Mouse (Mus musculus): ENCODE results near the gene Stap1. TPM values are rescaled to one million over a fixed set of nuclear protein-coding genes. Genes with fewer than 3 reads are reported as not detected.

The Stap1 gene
- polyA plus RNA-seq, 1 experiment from 2014 or later = 0.63 TPM

- WGBS = 70% methylated on average over 7 of the region's 7 CpGs
- no peaks in the 10 kb centered on the region for H3K27me3 ChIP-seq
- no peak for ATAC-seq (ENCODE audit: insufficient number of reproducible peaks, low FRiP score, low TSS enrichment, low read depth)
- no peak overlapping the region for H3K9ac ChIP-seq
- H3K36me3 ChIP-seq = no peaks in the 10 kb centered on the region
- no peak overlapping the region for H3K27ac ChIP-seq
- H3K9me3 ChIP-seq = no peaks in the 10 kb centered on the region
- H3K4me2 ChIP-seq = no peak overlapping the region
- H3K4me1 ChIP-seq = no peaks in the 10 kb centered on the region
- H3K4me3 ChIP-seq = no peak overlapping the region
These were observed 13.4 kb downstream of the Stap1 start for GRCm38 (mm10) chr5:86084979-86085378.

GRCm38 (mm10) chr5:86086751-86087150 lies 15.2 kb downstream of the Stap1 start:
- 79% methylated on average over 6 of the region's 6 CpGs for WGBS
- Histone ChIP-seq H3K27me3 (no peaks in the 10 kb centered on the region), H3K4me2 (no peak overlapping the region), H3K4me1 (no peaks in the 10 kb centered on the region), H3K9me3 (no peaks in the 10 kb centered on the region), H3K36me3 (no peaks in the 10 kb centered on the region), H3K4me3 (no peak overlapping the region), H3K9ac (no peak overlapping the region), H3K27ac (no peak overlapping the region)
- no peak for ATAC-seq (ENCODE audit: insufficient number of reproducible peaks, low FRiP score, low TSS enrichment, low read depth)

- no peak for ATAC-seq (ENCODE audit: insufficient number of reproducible peaks, low FRiP score, low TSS enrichment, low read depth)
- no peaks in the 10 kb centered on the region for H3K4me1 ChIP-seq
- H3K9ac ChIP-seq = no peak overlapping the region
- H3K4me3 ChIP-seq = no peak overlapping the region
- 81% methylated on average over 9 of the region's 9 CpGs for WGBS
- H3K27me3 ChIP-seq = no peaks in the 10 kb centered on the region
- H3K4me2 ChIP-seq = no peak overlapping the region
- no peaks in the 10 kb centered on the region for H3K36me3 ChIP-seq
- H3K27ac ChIP-seq = no peak overlapping the region
- no peaks in the 10 kb centered on the region for H3K9me3 ChIP-seq
These were observed 23.2 kb downstream of the Stap1 start for GRCm38 (mm10) chr5:86094754-86095153.

GRCm38 (mm10) chr5:86098988-86099387 lies 27.4 kb downstream of the Stap1 start:
- 62% methylated on average over 3 of the region's 3 CpGs for WGBS
- H3K4me3 ChIP-seq = no peak overlapping the region
- H3K4me1 ChIP-seq = no peaks in the 10 kb centered on the region
- no peak overlapping the region for H3K27ac ChIP-seq
- no peaks in the 10 kb centered on the region for H3K9me3 ChIP-seq
- no peak overlapping the region for H3K4me2 ChIP-seq
- no peaks in the 10 kb centered on the region for H3K36me3 ChIP-seq
- no peak overlapping the region for H3K9ac ChIP-seq
- H3K27me3 ChIP-seq = no peaks in the 10 kb centered on the region
- no peak for ATAC-seq (ENCODE audit: insufficient number of reproducible peaks, low FRiP score, low TSS enrichment, low read depth)

GRCm38 (mm10) chr5:86100621-86101020 lies 29.1 kb downstream of the Stap1 start:
- 80% methylated on average over 3 of the region's 3 CpGs for WGBS
- Histone ChIP-seq H3K4me3 (no peak overlapping the region), H3K27ac (no peak overlapping the region), H3K27me3 (no peaks in the 10 kb centered on the region), H3K9me3 (no peaks in the 10 kb centered on the region), H3K4me1 (no peaks in the 10 kb centered on the region), H3K36me3 (no peaks in the 10 kb centered on the region), H3K4me2 (no peak overlapping the region), H3K9ac (no peak overlapping the region)
- no peak for ATAC-seq (ENCODE audit: insufficient number of reproducible peaks, low FRiP score, low TSS enrichment, low read depth)

- Histone ChIP-seq H3K4me1 (no peaks in the 10 kb centered on the region), H3K9me3 (no peaks in the 10 kb centered on the region), H3K27me3 (no peaks in the 10 kb centered on the region), H3K4me2 (no peak overlapping the region), H3K4me3 (no peak overlapping the region), H3K36me3 (no peaks in the 10 kb centered on the region), H3K9ac (no peak overlapping the region), H3K27ac (no peak overlapping the region)
- WGBS = 91% methylated on average over 2 of the region's 2 CpGs
- no peak for ATAC-seq (ENCODE audit: insufficient number of reproducible peaks, low FRiP score, low TSS enrichment, low read depth)
These were observed 30.6 kb downstream of the Stap1 start for GRCm38 (mm10) chr5:86102176-86102575.

- WGBS = 81% methylated on average over 2 of the region's 2 CpGs
- no peak overlapping the region for H3K4me2 ChIP-seq
These were observed 35.1 kb downstream of the Stap1 start for GRCm38 (mm10) chr5:86106610-86107009.

GRCm38 (mm10) chr5:86111074-86111473 lies 39.5 kb downstream of the Stap1 start:
- H3K9me3 ChIP-seq = no peaks in the 10 kb centered on the region
- no peak overlapping the region for H3K4me2 ChIP-seq
- H3K9ac ChIP-seq = no peak overlapping the region
- no peaks in the 10 kb centered on the region for H3K27me3 ChIP-seq
- H3K27ac ChIP-seq = no peak overlapping the region
- H3K4me3 ChIP-seq = no peak overlapping the region
- WGBS = 95% methylated on average over 1 of the region's 1 CpGs
- peaks cover 14% of the 10 kb centered on the region; the same call in 1 of the 2 replicates for H3K36me3 ChIP-seq
- no peak for ATAC-seq (ENCODE audit: insufficient number of reproducible peaks, low FRiP score, low TSS enrichment, low read depth)
- no peaks in the 10 kb centered on the region for H3K4me1 ChIP-seq

More at GRCm38 (mm10) chr5:86106610-86107009, 35.1 kb downstream of the Stap1 start:
- no peak for ATAC-seq (ENCODE audit: insufficient number of reproducible peaks, low FRiP score, low TSS enrichment, low read depth)
- no peaks in the 10 kb centered on the region for H3K9me3 ChIP-seq
- no peaks in the 10 kb centered on the region for H3K4me1 ChIP-seq
- peaks cover 8% of the 10 kb centered on the region; the same call in 1 of the 2 replicates for H3K36me3 ChIP-seq
- H3K9ac ChIP-seq = no peak overlapping the region
- H3K27me3 ChIP-seq = no peaks in the 10 kb centered on the region
- H3K4me3 ChIP-seq = no peak overlapping the region
- H3K27ac ChIP-seq = no peak overlapping the region

GRCm38 (mm10) chr5:86113037-86113436 lies 41.5 kb downstream of the Stap1 start:
- Histone ChIP-seq H3K27ac (no peak overlapping the region), H3K4me1 (no peaks in the 10 kb centered on the region), H3K4me2 (no peak overlapping the region), H3K4me3 (no peak overlapping the region), H3K9ac (no peak overlapping the region), H3K27me3 (no peaks in the 10 kb centered on the region), H3K36me3 (peaks cover 14% of the 10 kb centered on the region; the same call in 1 of the 2 replicates), H3K9me3 (no peaks in the 10 kb centered on the region)
- 94% methylated on average over 2 of the region's 2 CpGs for WGBS
- ATAC-seq (ENCODE audit: insufficient number of reproducible peaks, low FRiP score, low TSS enrichment, low read depth) = no peak

GRCm38 (mm10) chr5:86113997-86114396 lies 42.5 kb downstream of the Stap1 start:
- Histone ChIP-seq H3K27ac (no peak overlapping the region), H3K9ac (no peak overlapping the region), H3K4me1 (no peaks in the 10 kb centered on the region), H3K4me2 (no peak overlapping the region), H3K9me3 (no peaks in the 10 kb centered on the region), H3K27me3 (no peaks in the 10 kb centered on the region), H3K36me3 (peaks cover 17% of the 10 kb centered on the region), H3K4me3 (no peak overlapping the region)
- no peak for ATAC-seq (ENCODE audit: insufficient number of reproducible peaks, low FRiP score, low TSS enrichment, low read depth)
- 69% methylated on average over 1 of the region's 1 CpGs for WGBS

- H3K27me3 ChIP-seq = no peaks in the 10 kb centered on the region
- 89% methylated on average over 9 of the region's 9 CpGs for WGBS
- no peak overlapping the region for H3K4me3 ChIP-seq
- H3K9me3 ChIP-seq = no peaks in the 10 kb centered on the region
- peaks cover 18% of the 10 kb centered on the region for H3K36me3 ChIP-seq
- H3K4me2 ChIP-seq = no peak overlapping the region
- no peak for ATAC-seq (ENCODE audit: insufficient number of reproducible peaks, low FRiP score, low TSS enrichment, low read depth)
- H3K4me1 ChIP-seq = no peaks in the 10 kb centered on the region
- H3K27ac ChIP-seq = no peak overlapping the region
- H3K9ac ChIP-seq = no peak overlapping the region
These were observed 47.0 kb downstream of the Stap1 start for GRCm38 (mm10) chr5:86118457-86119094.

- Histone ChIP-seq H3K4me1 (no peaks in the 10 kb centered on the region), H3K4me3 (no peak overlapping the region), H3K9me3 (no peaks in the 10 kb centered on the region), H3K27me3 (no peaks in the 10 kb centered on the region), H3K36me3 (peaks cover 16% of the 10 kb centered on the region), H3K4me2 (no peak overlapping the region), H3K9ac (no peak overlapping the region), H3K27ac (no peak overlapping the region)
- ATAC-seq (ENCODE audit: insufficient number of reproducible peaks, low FRiP score, low TSS enrichment, low read depth) = no peak
- 96% methylated on average over 1 of the region's 1 CpGs for WGBS
These were observed 57.2 kb downstream of the Stap1 start for GRCm38 (mm10) chr5:86128749-86129148.

GRCm38 (mm10) chr5:86129828-86130227 lies 58.3 kb downstream of the Stap1 start:
- H3K4me2 ChIP-seq = no peak overlapping the region
- no peak overlapping the region for H3K9ac ChIP-seq
- H3K27ac ChIP-seq = no peak overlapping the region
- H3K9me3 ChIP-seq = no peaks in the 10 kb centered on the region
- no peaks in the 10 kb centered on the region for H3K4me1 ChIP-seq
- H3K4me3 ChIP-seq = no peak overlapping the region
- H3K27me3 ChIP-seq = no peaks in the 10 kb centered on the region
- no peak for ATAC-seq (ENCODE audit: insufficient number of reproducible peaks, low FRiP score, low TSS enrichment, low read depth)
- peaks cover 14% of the 10 kb centered on the region; the same call in 1 of the 2 replicates for H3K36me3 ChIP-seq
